Mouse (Mus musculus): ENCODE results near the gene Fap.

Gene Fap

GRCm38 (mm10) chr2:62458070-62458469 is 115.8 kb downstream of the Fap start:
- no peak for DNase-seq

GRCm38 (mm10) chr2:62454991-62455390 is 118.9 kb downstream of the Fap start:
- no peak for DNase-seq

- no peak for DNase-seq
Measured at GRCm38 (mm10) chr2:62454033-62454432, 119.8 kb downstream of the Fap start.

All from cerebellum, postnatal 36 days (tissue).